Mouse (Mus musculus): Measurements from ENCODE around the gene Rnps1. TPM values are rescaled to one million over a fixed set of nuclear protein-coding genes. Genes with fewer than 3 reads are reported as not detected.

Rnps1 gene
- polyA plus RNA-seq, 1 experiment from 2014 or later, result 280 TPM

DNA sequence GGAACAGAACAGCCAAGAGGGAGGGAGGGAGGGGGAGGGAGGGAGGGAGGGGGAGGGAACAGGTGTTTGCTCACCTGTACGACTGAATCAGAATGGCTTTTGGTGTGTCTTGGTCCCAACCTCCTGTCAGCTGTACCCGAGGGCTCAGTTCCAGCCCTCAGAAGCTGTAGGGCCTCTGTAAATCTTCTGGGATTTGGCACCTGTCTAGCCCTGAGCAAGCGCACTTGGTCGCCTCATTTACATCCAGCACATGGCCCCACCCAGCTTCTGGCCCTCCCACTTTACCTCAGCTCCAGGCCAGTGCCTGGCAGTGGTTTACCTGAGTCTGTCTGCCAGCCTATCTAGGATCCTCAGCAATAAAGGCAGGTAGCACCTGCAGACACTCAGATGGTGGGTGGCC, 20.8 kb upstream of the Rnps1 start:
- ATAC-seq (ENCODE audit: low FRiP score) (no peak), DNase-seq (ENCODE audit: low spot score) (no peak)
- WGBS, result 37% methylated on average over 4 of the region's 4 CpGs
- Histone ChIP-seq H3K27ac (no peak overlapping the region), H3K27me3 (ENCODE audit: control insufficient read depth, insufficient read depth, low read length) (no peaks in the 10 kb centered on the region), H3K4me1 (replicated peaks; ENCODE audit: control insufficient read depth, insufficient read depth, low read length) (no peaks in the 10 kb centered on the region), H3K9me3 (ENCODE audit: control insufficient read depth, low read length) (no peaks in the 10 kb centered on the region), H3K4me3 (replicated peaks; ENCODE audit: low read length) (no peak overlapping the region), H3K36me3 (replicated peaks; ENCODE audit: control insufficient read depth, insufficient read depth) (peaks cover 88% of the 10 kb centered on the region), H3K4me2 (replicated peaks) (no peak overlapping the region), H3K9ac (no peak overlapping the region)

DNA sequence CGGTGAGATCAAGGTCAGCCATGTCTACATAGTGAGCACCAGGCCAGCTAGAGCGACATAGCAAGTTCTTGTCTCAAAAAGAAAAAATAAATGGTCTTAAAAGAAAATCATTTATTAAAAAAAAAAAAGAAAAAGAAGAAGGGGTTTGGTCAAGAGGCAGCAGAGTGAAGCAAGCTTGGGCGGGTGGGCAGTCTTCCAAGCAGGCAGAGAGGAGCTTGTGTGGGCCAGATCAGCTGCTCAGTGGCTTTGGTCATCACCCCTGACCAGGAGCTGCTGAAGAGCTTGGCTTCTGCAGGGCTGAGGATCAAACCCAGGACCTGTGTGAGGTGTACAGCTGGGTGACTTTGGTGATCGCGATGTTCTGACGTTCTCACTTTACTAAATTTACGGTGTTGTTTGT, 19.9 kb upstream of the Rnps1 start:
- H3K4me2 ChIP-seq (replicated peaks), result no peak overlapping the region
- H3K4me3 ChIP-seq (replicated peaks; ENCODE audit: low read length), result no peak overlapping the region
- no peaks in the 10 kb centered on the region for H3K4me1 ChIP-seq (replicated peaks; ENCODE audit: control insufficient read depth, insufficient read depth, low read length)
- WGBS, result 90% methylated on average over 7 of the region's 7 CpGs
- no peak overlapping the region for H3K27ac ChIP-seq
- H3K27me3 ChIP-seq (ENCODE audit: control insufficient read depth, insufficient read depth, low read length), result no peaks in the 10 kb centered on the region
- H3K36me3 ChIP-seq (replicated peaks; ENCODE audit: control insufficient read depth, insufficient read depth), result peaks cover 87% of the 10 kb centered on the region
- DNase-seq (ENCODE audit: low spot score), result no peak
- H3K9me3 ChIP-seq (ENCODE audit: control insufficient read depth, low read length), result no peaks in the 10 kb centered on the region
- ATAC-seq (ENCODE audit: low FRiP score), result no peak
- H3K9ac ChIP-seq, result no peak overlapping the region

DNA sequence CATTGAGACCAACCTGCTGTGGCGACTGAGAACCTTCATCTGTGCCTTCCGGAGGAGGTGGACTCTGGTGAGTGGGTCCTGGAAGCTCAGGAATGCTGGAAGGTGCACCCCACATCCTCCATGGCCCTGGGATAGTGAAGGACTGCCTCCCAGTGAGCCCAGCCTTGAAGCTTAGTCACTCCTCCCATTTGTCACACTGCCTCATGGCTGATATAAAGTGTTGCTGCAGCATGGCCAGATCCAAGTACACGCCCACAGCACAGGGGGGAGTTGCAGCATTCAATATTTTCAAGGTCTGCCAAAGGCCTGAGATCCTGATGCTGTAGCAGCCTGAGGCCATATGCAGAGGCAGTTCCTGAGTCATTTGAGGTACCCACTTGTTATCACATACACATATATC, 12.0 kb upstream of the Rnps1 start:
- H3K4me2 ChIP-seq (replicated peaks), result no peak overlapping the region

GRCm38 (mm10) chr17:24407116-24407803, 7.1 kb upstream of the Rnps1 start:
- DNase-seq (ENCODE audit: low spot score), result no peak
- Histone ChIP-seq H3K9ac (no peak overlapping the region), H3K36me3 (replicated peaks; ENCODE audit: control insufficient read depth, insufficient read depth) (peaks cover 93% of the 10 kb centered on the region), H3K9me3 (ENCODE audit: control insufficient read depth, low read length) (no peaks in the 10 kb centered on the region), H3K27me3 (ENCODE audit: control insufficient read depth, insufficient read depth, low read length) (no peaks in the 10 kb centered on the region), H3K4me3 (replicated peaks; ENCODE audit: low read length) (no peak overlapping the region), H3K27ac (no peak overlapping the region), H3K4me1 (replicated peaks; ENCODE audit: control insufficient read depth, insufficient read depth, low read length) (no peaks in the 10 kb centered on the region), H3K4me2 (replicated peaks) (no peak overlapping the region)
- 88% methylated on average over 12 of the region's 12 CpGs for WGBS
- ATAC-seq (ENCODE audit: low FRiP score), result no peak

More for the DNA sequence above, 12.0 kb upstream of the Rnps1 start:
- ATAC-seq (ENCODE audit: low FRiP score) (no peak), DNase-seq (ENCODE audit: low spot score) (no peak)
- Histone ChIP-seq H3K36me3 (replicated peaks; ENCODE audit: control insufficient read depth, insufficient read depth) (peaks cover 91% of the 10 kb centered on the region), H3K27me3 (ENCODE audit: control insufficient read depth, insufficient read depth, low read length) (no peaks in the 10 kb centered on the region), H3K9ac (no peak overlapping the region), H3K9me3 (ENCODE audit: control insufficient read depth, low read length) (no peaks in the 10 kb centered on the region), H3K27ac (no peak overlapping the region), H3K4me1 (replicated peaks; ENCODE audit: control insufficient read depth, insufficient read depth, low read length) (no peaks in the 10 kb centered on the region), H3K4me3 (replicated peaks; ENCODE audit: low read length) (no peak overlapping the region)
- 86% methylated on average over 3 of the region's 3 CpGs for WGBS

GRCm38 (mm10) chr17:24413557-24414211, 681 bp upstream of the Rnps1 start:
- Histone ChIP-seq H3K27ac (peak overlapping the region; percentile 62; the same call in 1 of the 2 replicates), H3K4me1 (replicated peaks; ENCODE audit: control insufficient read depth, insufficient read depth, low read length) (peaks cover 18% of the 10 kb centered on the region; the same call in 1 of the 2 replicates), H3K4me3 (replicated peaks; ENCODE audit: low read length) (peak overlapping the region; percentile 80), H3K9ac (peak overlapping the region; percentile 68), H3K36me3 (replicated peaks; ENCODE audit: control insufficient read depth, insufficient read depth) (peaks cover 52% of the 10 kb centered on the region), H3K9me3 (ENCODE audit: control insufficient read depth, low read length) (no peaks in the 10 kb centered on the region), H3K4me2 (replicated peaks) (peak overlapping the region; percentile 86), H3K27me3 (ENCODE audit: control insufficient read depth, insufficient read depth, low read length) (no peaks in the 10 kb centered on the region)
- DNase-seq (ENCODE audit: low spot score) (no peak), ATAC-seq (ENCODE audit: low FRiP score) (peak; percentile 14; the same call in 1 of the 2 replicates)
- WGBS, result 34% methylated on average over 22 of the region's 22 CpGs

DNA sequence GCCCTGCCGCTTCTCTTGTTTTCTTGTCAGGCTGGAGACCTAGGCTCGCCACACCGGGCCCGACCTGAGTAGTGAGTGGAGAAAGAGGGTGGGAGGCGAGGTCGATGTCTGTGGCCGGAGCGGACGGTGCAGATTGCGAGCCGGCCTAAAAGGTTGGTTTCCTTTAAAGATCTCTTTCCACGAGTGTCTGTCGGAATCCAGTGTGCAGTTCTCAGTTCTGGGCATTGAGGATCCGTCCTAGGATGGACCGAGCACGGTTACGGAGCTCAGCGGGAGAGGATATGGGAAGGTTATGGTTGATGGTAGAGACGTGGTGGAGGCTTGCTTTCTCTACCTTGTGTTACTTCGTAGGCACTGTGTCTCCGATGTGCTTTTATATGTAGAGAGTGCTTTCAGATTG, 646 bp downstream of the Rnps1 start:
- Histone ChIP-seq H3K4me1 (replicated peaks; ENCODE audit: control insufficient read depth, insufficient read depth, low read length) (peaks cover 18% of the 10 kb centered on the region; the same call in 1 of the 2 replicates), H3K4me2 (replicated peaks) (peak overlapping the region; percentile 73), H3K9me3 (ENCODE audit: control insufficient read depth, low read length) (no peaks in the 10 kb centered on the region), H3K9ac (peak overlapping the region; percentile 87), H3K27ac (peak overlapping the region; percentile 90), H3K27me3 (ENCODE audit: control insufficient read depth, insufficient read depth, low read length) (no peaks in the 10 kb centered on the region), H3K36me3 (replicated peaks; ENCODE audit: control insufficient read depth, insufficient read depth) (peaks cover 52% of the 10 kb centered on the region), H3K4me3 (replicated peaks; ENCODE audit: low read length) (peak overlapping the region; percentile 80)
- ATAC-seq (ENCODE audit: low FRiP score), result no peak
- 0% methylated on average over 21 of the region's 21 CpGs for WGBS
- DNase-seq (ENCODE audit: low spot score), result no peak

DNA sequence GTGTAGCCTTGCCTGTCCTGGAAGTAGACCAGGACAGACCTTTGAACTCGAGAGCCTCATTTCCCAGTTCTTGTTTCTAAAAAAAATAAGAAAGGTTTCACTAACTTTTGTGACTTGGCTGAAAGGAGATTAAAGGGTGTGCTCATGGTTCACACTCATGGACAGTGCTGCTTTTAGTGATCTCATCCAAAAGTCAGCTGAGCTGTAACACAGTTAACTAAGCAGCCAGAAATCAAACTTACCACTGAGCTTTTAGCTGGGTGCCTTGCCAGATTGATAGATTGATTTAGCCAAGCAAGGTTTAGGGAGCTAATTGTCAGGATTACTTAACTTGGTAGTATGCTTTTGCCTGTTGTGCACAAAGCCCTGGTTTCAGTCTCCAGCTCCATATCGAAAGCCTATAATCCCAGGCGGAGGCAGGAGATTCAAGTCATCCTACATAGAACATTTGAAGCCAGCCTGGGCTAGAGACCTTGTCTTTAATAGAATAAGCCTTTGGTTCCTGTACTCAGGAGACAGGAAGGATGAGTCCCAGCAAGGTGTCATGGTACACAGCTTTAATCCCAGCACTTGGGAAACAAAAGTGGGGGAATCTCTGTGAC, 1.8 kb downstream of the Rnps1 start:
- peaks cover 52% of the 10 kb centered on the region for H3K36me3 ChIP-seq (replicated peaks; ENCODE audit: control insufficient read depth, insufficient read depth)
- no peak overlapping the region for H3K27ac ChIP-seq
- DNase-seq (ENCODE audit: low spot score), result no peak
- H3K27me3 ChIP-seq (ENCODE audit: control insufficient read depth, insufficient read depth, low read length), result no peaks in the 10 kb centered on the region
- H3K4me1 ChIP-seq (replicated peaks; ENCODE audit: control insufficient read depth, insufficient read depth, low read length), result peaks cover 18% of the 10 kb centered on the region; the same call in 1 of the 2 replicates
- peak overlapping the region; percentile 87; the same call in 1 of the 2 replicates for H3K9ac ChIP-seq
- peak overlapping the region; percentile 73 for H3K4me2 ChIP-seq (replicated peaks)
- no peaks in the 10 kb centered on the region for H3K9me3 ChIP-seq (ENCODE audit: control insufficient read depth, low read length)
- ATAC-seq (ENCODE audit: low FRiP score), result no peak
- H3K4me3 ChIP-seq (replicated peaks; ENCODE audit: low read length), result peak overlapping the region; percentile 80; the same call in 1 of the 2 replicates
- WGBS, result 91% methylated on average over 3 of the region's 3 CpGs

GRCm38 (mm10) chr17:24423114-24423513, 8.7 kb downstream of the Rnps1 start:
- Histone ChIP-seq H3K4me1 (replicated peaks; ENCODE audit: control insufficient read depth, insufficient read depth, low read length) (peaks cover 6% of the 10 kb centered on the region; the same call in 1 of the 2 replicates), H3K9ac (no peak overlapping the region), H3K4me3 (replicated peaks; ENCODE audit: low read length) (no peak overlapping the region), H3K27ac (no peak overlapping the region), H3K9me3 (ENCODE audit: control insufficient read depth, low read length) (no peaks in the 10 kb centered on the region), H3K36me3 (replicated peaks; ENCODE audit: control insufficient read depth, insufficient read depth) (peaks cover 74% of the 10 kb centered on the region), H3K27me3 (ENCODE audit: control insufficient read depth, insufficient read depth, low read length) (no peaks in the 10 kb centered on the region), H3K4me2 (replicated peaks) (no peak overlapping the region)
- ATAC-seq (ENCODE audit: low FRiP score), result no peak
- no peak for DNase-seq (ENCODE audit: low spot score)
- 94% methylated on average over 4 of the region's 4 CpGs for WGBS

GRCm38 (mm10) chr17:24424489-24424888, 10.1 kb downstream of the Rnps1 start:
- peaks cover 6% of the 10 kb centered on the region for H3K4me1 ChIP-seq (replicated peaks; ENCODE audit: control insufficient read depth, insufficient read depth, low read length)
- no peaks in the 10 kb centered on the region for H3K9me3 ChIP-seq (ENCODE audit: control insufficient read depth, low read length)
- H3K9ac ChIP-seq, result no peak overlapping the region
- no peak overlapping the region for H3K4me2 ChIP-seq (replicated peaks)
- DNase-seq (ENCODE audit: low spot score) (no peak), ATAC-seq (ENCODE audit: low FRiP score) (no peak)
- no peaks in the 10 kb centered on the region for H3K27me3 ChIP-seq (ENCODE audit: control insufficient read depth, insufficient read depth, low read length)
- H3K27ac ChIP-seq, result no peak overlapping the region
- no peak overlapping the region for H3K4me3 ChIP-seq (replicated peaks; ENCODE audit: low read length)
- H3K36me3 ChIP-seq (replicated peaks; ENCODE audit: control insufficient read depth, insufficient read depth), result peaks cover 60% of the 10 kb centered on the region
- 94% methylated on average over 5 of the region's 5 CpGs for WGBS
